Mouse (Mus musculus): Measurements from ENCODE around the gene Dkkl1.
A peak's percentile ranks its signal among the peaks of the same experiment; 100 is the strongest.
"Not testable (repeated sequence)": the region's sequence is repeated elsewhere in the genome, so short reads cannot be mapped to it uniquely, and the experiment has no call there.

Gene Dkkl1

GRCm38 (mm10) chr7:45191803-45192363 is 20.1 kb downstream of the Dkkl1 start:
- peak; percentile 81 for DNase-seq

- no peak for DNase-seq
Observed at GRCm38 (mm10) chr7:45191161-45191560, 20.8 kb downstream of the Dkkl1 start.

GRCm38 (mm10) chr7:45190186-45190585 is 21.8 kb downstream of the Dkkl1 start:
- DNase-seq, result no peak

DNA sequence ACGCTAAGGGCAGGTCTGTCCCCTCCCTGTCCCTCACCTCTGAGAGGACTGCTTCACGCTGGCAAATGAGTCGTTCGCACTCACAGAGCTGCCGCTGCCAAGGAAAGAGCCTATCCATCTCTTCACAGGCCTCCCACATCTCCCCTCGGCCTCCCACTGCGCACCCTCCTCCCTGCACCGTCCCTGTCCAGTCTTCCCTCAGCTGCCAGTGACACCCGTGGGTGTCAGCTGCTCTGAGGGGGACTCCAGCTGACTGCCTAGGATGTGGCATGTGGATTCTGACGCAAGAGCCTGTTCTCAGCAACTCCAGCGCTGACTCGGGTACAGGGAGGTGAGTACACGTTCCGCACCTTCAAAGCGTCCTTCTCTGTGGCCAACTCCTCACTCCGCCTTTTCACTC is 22.3 kb downstream of the Dkkl1 start:
- no peak for DNase-seq

DNA sequence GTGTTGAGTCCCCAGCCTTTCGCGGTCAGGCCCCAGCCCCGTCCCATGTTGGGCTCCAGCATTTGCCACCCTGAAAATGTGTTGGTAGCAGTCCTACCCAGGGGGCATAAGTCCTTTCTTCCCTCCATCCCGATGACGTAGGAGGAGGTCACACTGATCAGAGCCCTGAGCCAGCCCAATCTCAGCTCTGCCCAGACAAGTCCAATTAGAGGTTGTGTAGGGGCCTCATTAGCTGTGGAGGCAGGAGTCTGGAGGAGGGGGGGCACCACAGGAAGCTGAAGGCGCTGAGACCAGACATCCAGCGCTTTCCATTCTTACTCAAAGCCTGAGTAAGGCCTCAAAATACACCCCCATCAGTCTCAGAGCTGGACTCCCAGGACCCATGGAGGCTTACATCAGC is 26.0 kb downstream of the Dkkl1 start:
- DNase-seq, result no peak

- DNase-seq, result no peak
Observed at GRCm38 (mm10) chr7:45183672-45184071, 28.3 kb downstream of the Dkkl1 start.

- no peak for DNase-seq
Observed at GRCm38 (mm10) chr7:45182606-45183005, 29.3 kb downstream of the Dkkl1 start.

DNA sequence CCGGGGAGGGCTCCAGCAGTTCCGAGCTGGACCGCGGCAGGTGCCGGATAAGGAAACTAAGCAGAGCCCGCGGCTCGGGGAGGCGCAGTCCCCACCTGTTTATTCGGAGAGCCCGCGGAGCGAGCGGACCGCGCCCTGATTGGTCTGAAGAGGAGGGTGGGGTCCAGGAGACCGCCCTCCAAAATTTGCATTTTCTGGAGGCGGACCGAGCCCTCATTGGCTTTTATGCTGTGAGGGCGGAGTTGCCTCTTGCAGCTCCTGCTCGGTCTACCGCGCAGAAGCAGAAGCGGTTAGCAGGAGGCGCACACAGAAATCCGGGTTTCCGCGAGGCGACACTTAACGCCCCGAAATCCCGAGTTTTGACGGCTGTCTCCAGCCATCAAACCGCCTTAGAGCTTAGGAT is 29.7 kb downstream of the Dkkl1 start:
- peak; percentile 84 for DNase-seq

DNA sequence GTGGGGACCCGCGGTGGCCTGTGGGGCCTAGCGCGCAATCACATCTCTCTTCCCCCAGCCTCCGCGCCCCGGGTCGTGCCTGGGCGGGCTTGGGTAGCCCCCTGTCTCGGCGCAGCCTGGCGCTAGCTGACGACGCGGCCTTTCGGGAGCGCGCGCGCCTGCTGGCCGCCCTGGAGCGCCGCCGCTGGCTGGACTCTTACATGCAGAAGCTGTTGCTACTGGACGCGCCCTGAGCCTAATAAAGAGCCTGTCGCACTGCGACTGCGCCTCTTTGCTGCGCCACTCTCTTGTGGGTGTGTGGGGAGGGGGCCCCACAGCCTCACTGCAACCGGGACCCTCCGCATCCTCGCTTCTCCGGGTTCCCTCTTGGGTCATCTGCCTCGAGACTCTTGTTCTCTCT is 30.4 kb downstream of the Dkkl1 start:
- DNase-seq, result no peak

GRCm38 (mm10) chr7:45180896-45181477 is 31.0 kb downstream of the Dkkl1 start, which contains the start of gene Pth2:
Gene Pth2, plus strand, starts transcription at chr7:45180995.
- DNase-seq, result no peak

GRCm38 (mm10) chr7:45179469-45179868 is 32.5 kb downstream of the Dkkl1 start, which contains the start of gene Gfy:
Gene Gfy, minus strand, starts transcription at chr7:45179569.
- DNase-seq, result no peak

GRCm38 (mm10) chr7:45178550-45178949 is 33.4 kb downstream of the Dkkl1 start:
- peak; percentile 42 for DNase-seq

GRCm38 (mm10) chr7:45176356-45176755 is 35.6 kb downstream of the Dkkl1 start:
- no peak for DNase-seq

DNA sequence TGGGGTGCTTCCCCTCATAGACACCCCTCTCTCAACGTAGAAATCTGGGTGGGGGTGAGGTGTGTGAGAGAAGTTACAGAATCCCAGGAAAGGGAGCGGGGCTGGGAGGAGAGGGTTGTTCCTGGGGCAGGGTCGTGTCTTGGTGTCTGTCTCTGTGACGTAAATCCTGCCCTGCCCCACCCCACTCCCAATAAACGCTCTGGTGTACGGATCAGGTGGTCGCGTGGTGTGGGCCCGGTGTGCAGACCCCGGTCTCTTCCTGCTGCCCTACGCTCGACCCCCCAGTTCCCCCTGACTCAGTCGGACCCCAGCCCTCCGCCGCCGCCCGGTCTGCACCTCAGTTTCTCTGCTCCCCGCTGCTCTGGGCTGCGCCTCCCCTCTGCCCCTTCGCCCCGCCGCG is 36.0 kb downstream of the Dkkl1 start:
- DNase-seq, result no peak

- DNase-seq, result no peak
Observed at GRCm38 (mm10) chr7:45175398-45175797, 36.5 kb downstream of the Dkkl1 start.

DNA sequence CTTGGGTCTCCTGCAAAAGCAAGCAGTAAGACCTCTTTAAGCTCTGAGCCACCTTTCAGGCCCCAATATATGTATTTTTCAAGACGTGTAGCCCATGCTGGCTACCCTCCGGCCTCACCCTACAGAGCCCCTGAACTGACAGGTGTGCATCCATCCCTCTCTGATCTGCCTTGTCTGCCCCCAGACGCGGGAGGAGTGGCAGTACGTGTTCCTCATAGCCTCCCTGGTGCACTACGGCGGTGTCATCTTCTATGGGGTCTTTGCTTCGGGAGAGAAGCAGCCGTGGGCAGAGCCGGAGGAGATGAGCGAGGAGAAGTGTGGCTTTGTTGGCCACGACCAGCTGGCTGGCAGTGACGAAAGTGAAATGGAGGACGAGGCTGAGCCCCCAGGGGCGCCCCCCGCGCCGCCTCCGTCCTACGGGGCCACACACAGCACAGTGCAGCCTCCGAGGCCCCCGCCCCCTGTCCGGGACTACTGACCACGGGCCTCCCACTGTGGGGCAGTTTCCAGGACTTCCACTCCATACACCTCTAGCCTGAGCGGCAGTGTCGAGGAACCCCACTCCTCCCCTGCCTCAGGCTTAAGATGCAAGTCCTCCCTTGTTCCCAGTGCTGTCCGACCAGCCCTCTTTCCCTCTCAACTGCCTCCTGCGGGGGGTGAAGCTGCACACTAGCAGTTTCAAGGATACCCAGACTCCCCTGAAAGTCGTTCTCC is 37.2 kb downstream of the Dkkl1 start:
- DNase-seq, result no peak

DNA sequence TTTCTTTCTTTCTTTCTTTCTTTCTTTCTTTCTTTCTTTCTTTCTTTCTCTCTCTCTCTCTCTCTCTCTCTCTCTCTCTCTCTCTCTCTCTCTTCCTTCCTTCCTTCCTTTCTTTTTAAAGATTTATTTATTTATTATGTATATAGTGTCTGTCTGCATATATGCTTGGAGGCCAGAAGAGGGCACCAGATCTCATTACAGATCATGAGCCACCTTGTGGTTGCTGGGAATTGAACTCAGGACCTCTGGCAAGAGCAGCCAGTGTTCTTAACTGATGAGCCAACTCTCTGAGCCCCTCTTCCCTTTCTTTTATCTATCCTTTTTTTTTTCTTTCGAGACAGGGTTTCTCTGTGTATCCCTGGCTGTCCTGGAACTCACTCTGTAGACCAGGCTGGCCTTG is 38.2 kb downstream of the Dkkl1 start:
- DNase-seq, result not testable (repeated sequence)

GRCm38 (mm10) chr7:45172974-45173373 is 39.0 kb downstream of the Dkkl1 start:
- DNase-seq, result no peak

GRCm38 (mm10) chr7:45169495-45169894 is 42.5 kb downstream of the Dkkl1 start:
- DNase-seq, result peak; percentile 66

DNA sequence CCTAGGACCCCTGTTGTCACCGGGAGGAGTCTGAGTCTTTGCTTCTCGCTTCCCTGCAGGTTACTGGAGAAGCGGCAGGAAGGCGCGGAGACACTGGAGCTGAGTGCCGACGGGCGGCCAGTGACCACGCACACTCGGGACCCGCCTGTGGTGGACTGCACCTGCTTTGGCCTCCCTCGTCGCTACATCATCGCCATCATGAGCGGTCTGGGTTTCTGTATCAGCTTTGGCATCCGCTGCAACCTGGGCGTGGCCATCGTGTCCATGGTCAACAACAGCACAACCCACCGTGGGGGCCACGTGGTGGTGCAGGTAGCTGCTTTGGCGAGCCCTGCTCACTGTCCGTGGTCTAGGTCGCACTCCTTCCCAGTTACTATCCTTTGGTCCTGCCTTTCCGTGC is 43.3 kb downstream of the Dkkl1 start:
- DNase-seq, result peak; percentile 68

DNA sequence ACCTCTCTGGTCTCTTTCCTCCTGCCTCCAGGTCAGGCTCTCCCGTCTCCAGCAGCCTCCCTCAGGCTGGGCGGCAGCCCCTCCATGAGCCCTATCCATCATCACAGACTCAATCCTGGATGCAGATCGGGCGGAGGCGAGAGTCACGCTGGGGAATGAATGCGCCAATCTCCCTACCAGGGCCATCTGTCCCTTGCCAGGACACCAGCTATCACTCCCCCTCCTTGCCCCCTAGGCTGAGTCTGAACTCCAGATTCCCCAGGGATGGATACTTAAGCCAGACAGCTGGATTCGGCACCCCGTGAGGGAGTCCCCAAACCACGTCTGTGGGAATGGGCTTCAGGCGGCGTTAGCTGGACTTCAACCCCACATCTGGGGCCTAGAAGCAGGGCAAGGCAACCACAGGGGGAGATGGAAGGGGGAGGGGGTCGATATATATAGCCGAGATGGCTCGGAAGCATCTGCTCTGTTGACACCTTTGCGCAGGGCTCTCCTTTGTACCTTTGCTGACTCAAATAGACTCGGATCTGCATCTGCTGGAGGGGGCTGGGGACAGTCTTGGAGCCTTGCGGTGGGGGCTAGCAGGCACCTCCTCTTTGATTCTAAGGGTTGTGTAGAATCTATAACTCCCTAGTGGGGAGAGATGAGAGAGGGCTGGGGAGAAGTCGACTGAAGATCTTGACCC is 44.0 kb downstream of the Dkkl1 start:
- DNase-seq, result peak; percentile 74

DNA sequence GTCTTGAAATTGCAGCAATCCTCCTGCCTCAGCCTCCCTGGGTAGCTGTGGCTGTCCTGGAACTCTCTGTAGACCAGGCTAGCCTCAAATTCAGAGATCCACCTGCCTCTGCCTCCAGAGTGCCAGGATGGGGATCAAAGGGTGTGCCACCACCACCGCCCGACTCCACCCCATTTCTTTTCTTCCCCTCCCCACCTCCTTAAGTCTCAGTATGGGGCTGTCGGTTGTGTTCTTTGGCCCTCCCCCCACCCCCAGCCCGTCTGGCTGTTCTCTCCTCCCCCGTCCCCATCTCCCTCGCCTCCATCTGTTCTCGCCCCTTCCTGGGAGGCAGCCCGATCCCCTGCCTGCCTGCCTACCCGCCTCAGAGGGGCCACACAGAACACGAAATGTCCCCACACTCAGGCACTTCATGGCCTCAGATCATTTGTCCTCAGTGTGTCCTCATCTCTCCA is 45.0 kb downstream of the Dkkl1 start:
- DNase-seq, result peak; percentile 59

GRCm38 (mm10) chr7:45165701-45166100 is 46.2 kb downstream of the Dkkl1 start:
- DNase-seq, result no peak

DNA sequence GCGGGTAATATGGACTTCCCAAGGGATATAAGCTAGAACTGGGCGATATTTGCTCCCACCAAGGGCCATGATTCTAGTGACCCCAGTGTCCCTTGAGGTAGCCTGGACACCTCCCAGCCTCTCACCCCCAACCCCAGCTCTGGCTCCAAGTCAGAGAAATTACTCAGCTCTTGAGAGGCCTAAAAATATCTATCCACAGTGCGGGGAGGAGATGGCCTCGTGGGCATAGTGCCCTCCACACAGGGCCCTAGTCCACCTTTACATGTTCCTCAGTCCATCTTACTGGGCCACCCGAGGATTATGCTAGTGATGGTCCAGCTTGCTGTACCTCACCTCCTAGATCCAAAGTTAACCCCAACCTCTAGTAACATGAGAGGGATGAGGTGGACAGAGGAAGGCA is 47.1 kb downstream of the Dkkl1 start:
- no peak for DNase-seq
